Mouse (Mus musculus) spleen, adult 12 weeks (tissue): ENCODE measurements at regions not wholly inside any gene's neighbourhood (a gene's known extent, or its start where the extent isn't known, plus 50 kb on each side); places are given as distances from the start of the nearest gene placed in this dataset.

Experiments used
- DNase-seq: peaks from one replicate; pipeline ENCODE4 v3.0.0; 2022; ENCODE audit warnings: low spot score

GRCm38 (mm10) chr1:183749126-183749525 is 264.0 kb upstream of the Dusp10 start:
- DNase-seq, result no peak

GRCm38 (mm10) chr1:183754500-183754899 is 258.6 kb upstream of the Dusp10 start:
- DNase-seq, result no peak

GRCm38 (mm10) chr1:183756716-183757115 is 256.4 kb upstream of the Dusp10 start:
- no peak for DNase-seq

GRCm38 (mm10) chr1:183763864-183764726 is 249.0 kb upstream of the Dusp10 start:
- no peak for DNase-seq

- DNase-seq, result no peak
These were observed 240.3 kb upstream of the Dusp10 start for GRCm38 (mm10) chr1:183772844-183773243.

- no peak for DNase-seq
These were observed 232.9 kb upstream of the Dusp10 start for GRCm38 (mm10) chr1:183780180-183780579.

GRCm38 (mm10) chr1:183780779-183781178 is 232.3 kb upstream of the Dusp10 start:
- no peak for DNase-seq

GRCm38 (mm10) chr1:183783440-183784130 is 229.5 kb upstream of the Dusp10 start:
- no peak for DNase-seq

- no peak for DNase-seq
These were observed 220.8 kb upstream of the Dusp10 start for GRCm38 (mm10) chr1:183792230-183792813.

- DNase-seq, result no peak
These were observed 219.8 kb upstream of the Dusp10 start for GRCm38 (mm10) chr1:183793324-183793723.

- no peak for DNase-seq
These were observed 219.1 kb upstream of the Dusp10 start for GRCm38 (mm10) chr1:183793913-183794445.

DNA sequence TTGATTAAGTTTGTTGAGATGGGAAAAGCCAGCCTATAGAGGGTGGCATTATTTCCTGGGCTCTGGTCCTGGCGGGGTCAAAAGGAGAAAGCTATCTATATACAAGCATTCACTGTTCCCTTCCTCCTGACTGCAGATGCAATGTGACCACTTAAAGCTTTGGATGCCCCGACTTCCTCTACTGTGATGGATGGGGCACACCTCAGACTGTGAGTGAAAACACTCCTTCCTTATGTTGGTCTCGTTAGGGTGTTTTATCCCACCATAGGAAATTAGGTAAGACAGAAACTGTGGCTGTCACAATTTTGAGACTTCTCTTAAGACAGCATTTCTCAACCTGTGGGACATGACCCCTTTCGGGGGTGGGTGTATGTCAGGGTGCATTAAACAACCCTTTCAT is 210.8 kb upstream of the Dusp10 start:
- no peak for DNase-seq

DNA sequence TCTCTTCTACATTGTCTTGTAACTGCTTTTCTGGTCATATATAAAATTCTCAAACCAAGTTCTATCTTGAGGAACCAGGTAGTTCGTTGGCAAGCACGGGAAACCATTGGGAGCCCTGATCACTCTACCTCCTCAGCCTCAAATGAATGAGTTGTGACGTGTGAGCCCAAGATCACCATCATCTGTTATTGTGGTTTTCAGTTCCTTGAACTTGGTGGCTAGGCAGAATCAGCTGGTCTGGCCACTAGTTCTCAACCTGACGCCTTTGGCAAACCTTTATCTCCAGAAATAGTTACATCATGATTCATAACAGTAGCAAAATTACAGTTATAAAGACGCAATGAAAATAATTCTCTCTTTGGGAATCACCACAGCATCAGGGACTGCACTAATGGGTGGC is 209.7 kb upstream of the Dusp10 start:
- DNase-seq, result peak; percentile 14

DNA sequence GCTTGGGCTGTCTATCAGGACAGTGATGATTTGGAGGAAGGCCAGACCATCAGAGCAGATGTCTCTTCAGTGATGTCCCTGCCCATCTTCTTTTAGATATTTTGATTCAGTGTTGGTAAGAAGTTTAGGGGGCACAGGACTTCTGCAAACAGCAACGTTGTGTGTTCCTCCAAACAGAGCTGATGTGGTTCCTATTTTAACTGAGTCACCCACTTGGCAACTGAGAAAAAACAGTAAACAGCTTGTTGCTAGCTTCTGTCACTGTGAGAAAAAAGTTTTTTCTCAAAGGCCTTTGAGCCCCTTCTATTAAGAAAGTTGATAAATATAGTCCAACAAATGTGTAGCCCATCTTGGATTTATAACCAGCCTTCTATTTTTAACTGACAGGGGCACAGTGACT is 209.3 kb upstream of the Dusp10 start:
- DNase-seq, result no peak

DNA sequence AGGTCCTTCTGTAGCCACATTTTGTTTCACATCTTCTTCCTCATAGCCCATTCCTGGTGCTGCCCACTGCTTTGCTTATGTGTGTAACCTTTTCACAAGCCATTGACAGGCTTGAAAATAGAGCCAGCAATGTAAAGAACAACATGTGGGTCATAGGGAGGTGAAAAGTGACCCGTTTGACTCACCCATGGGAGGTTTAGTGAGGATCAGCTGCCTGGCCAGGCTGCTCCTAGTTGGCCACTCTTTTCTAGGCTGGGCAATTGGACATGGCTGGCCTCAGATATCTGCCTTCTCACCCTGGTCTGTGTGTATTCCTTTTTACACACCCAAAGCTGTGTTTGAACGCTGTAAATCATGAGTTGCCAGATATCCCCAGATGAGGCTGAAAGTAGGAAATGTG is 208.8 kb upstream of the Dusp10 start:
- no peak for DNase-seq

GRCm38 (mm10) chr1:183806864-183807730 is 206.0 kb upstream of the Dusp10 start:
- DNase-seq, result no peak

GRCm38 (mm10) chr1:183808168-183808567 is 204.9 kb upstream of the Dusp10 start:
- no peak for DNase-seq

- no peak for DNase-seq
These were observed 192.5 kb upstream of the Dusp10 start for GRCm38 (mm10) chr1:183820555-183820954.

GRCm38 (mm10) chr1:183826300-183826699 is 186.8 kb upstream of the Dusp10 start:
- no peak for DNase-seq

- DNase-seq, result no peak
These were observed 168.0 kb upstream of the Dusp10 start for GRCm38 (mm10) chr1:183845135-183845534.

DNA sequence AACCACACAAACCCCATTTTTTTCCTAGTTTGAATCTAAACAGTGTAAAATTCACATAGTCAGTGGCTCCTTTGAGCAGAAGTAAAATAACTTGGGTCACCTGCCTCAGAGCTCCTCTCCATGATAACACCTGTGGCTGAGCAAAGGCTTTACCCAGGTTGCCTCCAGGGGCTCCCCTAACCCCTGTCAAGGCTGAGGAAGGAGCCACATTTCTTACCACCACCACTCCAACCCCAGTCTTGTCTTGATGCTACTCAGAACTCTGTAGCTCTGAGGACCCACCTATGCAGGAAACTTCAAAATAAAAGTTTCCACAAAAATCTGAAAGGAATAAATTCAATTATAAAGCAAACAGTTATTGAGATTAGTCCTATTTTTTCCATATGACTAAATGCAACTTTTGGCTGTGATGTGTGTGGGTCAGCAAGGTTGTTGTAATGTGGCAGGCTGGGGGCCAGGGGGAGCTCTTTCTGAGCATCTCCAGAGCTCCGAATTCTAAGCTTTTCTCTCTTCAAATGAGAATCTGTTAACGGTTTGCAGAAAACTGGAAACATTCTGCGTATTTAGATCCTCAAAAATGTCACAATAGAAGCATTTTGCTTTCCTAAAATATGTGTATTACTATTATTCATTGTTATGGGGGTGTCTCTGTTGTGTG is 159.0 kb upstream of the Dusp10 start:
- DNase-seq, result no peak
